Mouse (Mus musculus) erythroblast, embryonic 14.5 days (primary cell): ENCODE data around the gene Mapk3.

Experiments
- GATA1 ChIP-seq: IDR thresholded peaks from 2 replicates; pipeline ENCODE4 v1.6.1; 2012; ENCODE audit warnings: low read length, inconsistent platforms, mixed read lengths
- TAL1 ChIP-seq: IDR thresholded peaks from 3 replicates; pipeline ENCODE4 v1.6.1; 2012; ENCODE audit warnings: low read length, inconsistent platforms, mixed read lengths

GRCm38 (mm10) chr7:126775978-126776234 is 16.5 kb downstream of the Mapk3 start:
- TF ChIP-seq TAL1: no peak
- TF ChIP-seq GATA1: no peak
